Mouse (Mus musculus) liver, postnatal 0 days (tissue): ENCODE results near the gene Ppil3. TPM values are rescaled to one million over a fixed set of nuclear protein-coding genes. Genes with fewer than 3 reads are reported as not detected.

Experiments used
- ATAC-seq: fragments of 200-750 bp; cut with Nextera tagmentation; 2 replicates; pipeline ENCODE4 v1.8.0; 2017; ENCODE audit warnings: mild to moderate bottlenecking, moderate library complexity
- DNase-seq: peaks from one replicate; pipeline ENCODE4 v3.0.0-alpha.2; 2016
- H3K27ac ChIP-seq: fragments of 300-500 bp; sonication (generic); 2 replicates; pipeline ENCODE4 v1.5.1; 2014; ENCODE audit warnings: antibody characterized with exemption, moderate library complexity, mild to moderate bottlenecking, low read depth
- H3K27me3 ChIP-seq: fragments of 300-500 bp; sonication (generic); 2 replicates; pipeline ENCODE4 v1.6.1; 2014; ENCODE audit warnings: low read length, control low read depth, mixed read lengths; ENCODE audit not compliant: insufficient read depth
- H3K36me3 ChIP-seq: fragments of 300-500 bp; sonication (generic); replicated peaks from 2 replicates; pipeline ENCODE4 v1.6.1; 2014; ENCODE audit warnings: mild to moderate bottlenecking, control low read depth, low read length, moderate library complexity, mixed read lengths; ENCODE audit not compliant: insufficient read depth
- H3K4me1 ChIP-seq: fragments of 300-500 bp; sonication (generic); 2 replicates; pipeline ENCODE4 v1.6.1; 2014; ENCODE audit warnings: antibody characterized with exemption, mild to moderate bottlenecking, control low read depth; ENCODE audit not compliant: insufficient read depth
- H3K4me2 ChIP-seq: fragments of 300-500 bp; sonication (generic); 2 replicates; pipeline ENCODE4 v1.6.1; 2014; ENCODE audit warnings: low read depth, mild to moderate bottlenecking, low read length, moderate library complexity, mixed read lengths
- H3K4me3 ChIP-seq: fragments of 300-500 bp; sonication (generic); 2 replicates; pipeline ENCODE4 v1.5.1; 2014; ENCODE audit warnings: low read depth, low read length
- H3K9ac ChIP-seq: fragments of 300-500 bp; sonication (generic); replicated peaks from 2 replicates; pipeline ENCODE4 v1.6.1; 2014; ENCODE audit warnings: mild to moderate bottlenecking, moderate library complexity
- H3K9me3 ChIP-seq: fragments of 300-500 bp; sonication (generic); 2 replicates; pipeline ENCODE4 v1.6.1; 2016; ENCODE audit warnings: mild to moderate bottlenecking, control low read depth, low read length, mixed read lengths
- CTCF ChIP-seq: sonication (generic); IDR thresholded peaks from 2 replicates; pipeline ENCODE4 v1.5.1; 2016; ENCODE audit warnings: antibody characterized with exemption, low read depth
- EP300 ChIP-seq: IDR thresholded peaks from 2 replicates; pipeline ENCODE4 v1.6.1; 2016; ENCODE audit warnings: antibody characterized with exemption, low read depth, mild to moderate bottlenecking
- WGBS: fragments of 180-500 bp; shearing (Covaris S2); extraction: QIAGEN DNeasy Blood & Tissue Kit; methylation state at CpG from one replicate; pipeline ENCODE4 v1.1.7; 2014; ENCODE audit not compliant: insufficient replicate concordance; 5-methylcytosine and 5-hydroxymethylcytosine counted together
- polyA plus RNA-seq: library from polyadenylated mRNA; unstranded; fragments of >200 nt; fragmentation: Nextera tagmentation; extraction: Ambion mirVana; gene quantifications from 2 replicates; pipeline ENCODE4 v1.2.1, GENCODE M21; 2015

Ppil3 gene
- polyA plus RNA-seq = 15.5 and 17.4 TPM in 2 replicates

DNA sequence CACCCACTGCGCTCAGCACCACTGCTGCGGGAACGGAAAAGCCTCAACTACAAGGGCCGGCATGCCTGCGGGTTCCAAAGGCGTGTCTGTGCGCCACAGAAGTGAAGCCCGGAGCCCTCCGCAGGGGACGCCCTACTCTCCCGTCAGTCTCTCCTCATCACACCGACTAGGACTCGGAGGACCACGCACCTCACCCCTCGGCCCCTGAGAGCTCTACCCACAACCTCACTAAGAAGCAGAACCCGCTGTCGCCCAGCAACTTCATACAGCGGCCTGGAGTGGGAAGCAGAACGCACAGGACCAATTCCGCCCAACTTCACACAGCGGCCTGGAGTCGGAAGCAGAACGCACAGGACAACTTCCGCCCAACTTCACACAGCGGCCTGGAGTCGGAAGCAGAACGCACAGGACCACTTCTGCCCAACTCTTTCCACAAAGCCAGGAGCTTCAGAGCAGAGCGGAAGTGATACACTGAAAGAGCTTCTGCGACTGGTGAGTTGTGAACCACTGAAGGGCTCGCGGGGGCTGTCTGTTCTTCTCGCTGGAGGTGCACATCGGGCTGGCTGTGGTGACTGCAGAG, at the start of gene Ppil3, which contains the start of gene Nif3l1:
Gene Ppil3 (minus strand): TSS at position 344 of the 580 bp plus-strand sequence.
Gene Nif3l1 (plus strand): TSS at position 9 of the 580 bp plus-strand sequence.
- whole genome bisulfite sequencing = under 1% methylated on average over 33 of the region's 33 CpGs
- ATAC-seq (peak; percentile 96), DNase-seq (peak; percentile 86)

DNA sequence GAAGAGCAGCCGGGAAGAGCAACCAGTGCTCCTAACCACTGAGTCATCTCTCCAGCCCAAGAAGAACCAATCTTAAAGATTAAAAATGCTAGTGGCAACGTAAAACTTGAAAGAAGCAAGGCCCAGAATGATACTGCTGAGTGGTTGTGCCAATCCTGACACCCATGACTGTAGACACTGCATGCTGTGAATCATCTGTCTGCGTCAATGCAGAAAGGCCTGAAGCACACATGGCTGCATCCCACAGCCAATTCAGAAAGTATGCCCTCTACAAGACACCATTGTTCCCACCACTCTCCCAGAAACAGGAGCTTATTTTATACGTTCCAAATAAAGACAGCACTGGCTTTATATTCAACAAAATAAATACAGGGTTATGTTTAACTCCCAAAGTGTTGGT, 37.4 kb upstream of the Ppil3 start:
- Histone ChIP-seq H3K4me2 (no peak overlapping the region), H3K4me3 (no peak overlapping the region), H3K36me3 (peaks cover 55% of the 10 kb centered on the region), H3K9me3 (no peaks in the 10 kb centered on the region), H3K4me1 (no peaks in the 10 kb centered on the region), H3K9ac (no peak overlapping the region), H3K27ac (no peak overlapping the region), H3K27me3 (no peaks in the 10 kb centered on the region)
- DNase-seq = no peak
- TF ChIP-seq EP300 (no peak), CTCF (no peak)
- WGBS = 90% methylated on average over 4 of the region's 4 CpGs
- no peak for ATAC-seq

More for the DNA sequence above, at the start of gene Ppil3, which contains the start of gene Nif3l1:
- H3K9ac ChIP-seq = peak within 1 kb of the TSS; percentile 85
- H3K27me3 ChIP-seq = no peaks in the 10 kb centered on the region
- H3K36me3 ChIP-seq = peaks cover 17% of the 10 kb centered on the region; the same call in 1 of the 2 replicates
- H3K4me1 ChIP-seq = peaks cover 19% of the 10 kb centered on the region
- H3K4me3 ChIP-seq = peak within 1 kb of the TSS; percentile 80
- peak within 1 kb of the TSS; percentile 81 for H3K4me2 ChIP-seq
- TF ChIP-seq CTCF = peak; percentile 41; the same call in 1 of the 2 replicates
- TF ChIP-seq EP300 = no peak
- H3K27ac ChIP-seq = peak within 1 kb of the TSS; percentile 93
- H3K9me3 ChIP-seq = no peaks in the 10 kb centered on the region

DNA sequence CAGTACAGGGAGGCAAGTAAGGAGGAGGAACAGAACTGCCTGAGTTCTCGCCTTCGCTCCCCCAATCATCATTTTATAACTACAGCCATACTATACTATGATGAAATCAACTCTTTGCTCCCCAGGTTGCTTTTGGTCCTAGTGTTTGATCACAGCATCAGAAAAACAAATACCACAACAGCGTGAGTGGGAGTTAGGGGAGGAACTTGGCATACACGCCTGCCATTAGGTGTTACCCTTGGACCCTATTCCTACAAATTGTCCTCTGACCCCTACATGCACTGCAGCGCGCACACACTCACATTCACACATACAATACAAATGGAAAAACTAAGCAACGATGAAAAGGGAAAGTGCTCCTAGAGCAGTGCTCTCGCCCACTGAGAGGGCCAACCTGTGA, 30.4 kb upstream of the Ppil3 start:
- Histone ChIP-seq H3K36me3 (peaks cover 61% of the 10 kb centered on the region), H3K4me2 (no peak overlapping the region), H3K9me3 (no peaks in the 10 kb centered on the region), H3K27me3 (no peaks in the 10 kb centered on the region), H3K4me1 (no peaks in the 10 kb centered on the region), H3K9ac (no peak overlapping the region), H3K27ac (no peak overlapping the region), H3K4me3 (no peak overlapping the region)
- ATAC-seq = peak; percentile 77
- no peak for DNase-seq
- no peak for TF ChIP-seq EP300
- TF ChIP-seq CTCF = no peak
- 77% methylated on average over 8 of the region's 8 CpGs for WGBS

DNA sequence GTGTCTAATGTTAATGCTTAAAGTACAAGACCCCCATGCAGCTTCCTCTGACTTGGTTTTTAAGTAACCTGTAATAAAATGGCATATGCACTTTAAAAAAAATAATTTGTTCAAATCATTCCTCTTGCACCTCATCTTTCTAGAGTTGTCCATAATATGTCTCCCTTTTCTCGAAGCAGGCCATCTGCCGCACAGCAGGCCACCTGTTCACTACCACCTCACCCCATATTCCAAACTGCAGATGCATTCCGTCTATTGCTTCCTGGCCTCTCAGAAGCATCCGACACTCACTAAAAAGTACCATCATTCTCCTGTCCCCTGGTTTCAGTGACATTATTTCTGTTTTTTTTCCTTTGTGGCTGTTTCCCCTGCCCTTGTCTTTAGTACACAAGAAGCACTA, 20.3 kb upstream of the Ppil3 start:
- no peak for ATAC-seq
- 99% methylated on average over 4 of the region's 4 CpGs for WGBS
- no peak overlapping the region for H3K9ac ChIP-seq
- H3K27ac ChIP-seq = no peak overlapping the region
- DNase-seq = no peak
- H3K4me2 ChIP-seq = no peak overlapping the region
- H3K36me3 ChIP-seq = peaks cover 64% of the 10 kb centered on the region
- H3K4me1 ChIP-seq = no peaks in the 10 kb centered on the region
- no peaks in the 10 kb centered on the region for H3K9me3 ChIP-seq
- no peaks in the 10 kb centered on the region for H3K27me3 ChIP-seq
- no peak overlapping the region for H3K4me3 ChIP-seq
- TF ChIP-seq EP300 (no peak), CTCF (no peak)

DNA sequence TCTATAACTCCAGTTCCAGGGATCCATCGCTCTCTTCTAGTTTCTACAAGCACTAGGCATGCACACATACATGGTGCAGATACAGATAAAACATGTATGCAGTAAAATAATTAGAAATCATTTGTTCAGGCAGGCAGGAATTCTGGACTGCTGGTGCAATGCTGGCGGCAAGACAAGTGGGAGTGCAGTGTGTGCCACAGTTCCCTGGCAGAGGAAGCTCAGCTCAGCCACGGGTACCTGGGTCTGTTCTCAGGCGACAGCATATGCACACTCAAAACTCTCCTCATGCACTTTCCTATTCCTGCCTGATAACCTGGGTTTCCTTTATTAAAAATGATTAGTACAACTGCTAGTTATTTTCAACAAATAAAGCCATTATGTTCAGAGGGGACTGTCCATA, 19.8 kb upstream of the Ppil3 start:
- H3K4me1 ChIP-seq = no peaks in the 10 kb centered on the region
- H3K4me2 ChIP-seq = no peak overlapping the region
- no peaks in the 10 kb centered on the region for H3K9me3 ChIP-seq
- TF ChIP-seq CTCF (no peak), EP300 (no peak)
- no peak overlapping the region for H3K27ac ChIP-seq
- 88% methylated on average over 4 of the region's 4 CpGs for WGBS
- DNase-seq (no peak), ATAC-seq (no peak)
- H3K9ac ChIP-seq = no peak overlapping the region
- no peak overlapping the region for H3K4me3 ChIP-seq
- no peaks in the 10 kb centered on the region for H3K27me3 ChIP-seq
- peaks cover 63% of the 10 kb centered on the region for H3K36me3 ChIP-seq

DNA sequence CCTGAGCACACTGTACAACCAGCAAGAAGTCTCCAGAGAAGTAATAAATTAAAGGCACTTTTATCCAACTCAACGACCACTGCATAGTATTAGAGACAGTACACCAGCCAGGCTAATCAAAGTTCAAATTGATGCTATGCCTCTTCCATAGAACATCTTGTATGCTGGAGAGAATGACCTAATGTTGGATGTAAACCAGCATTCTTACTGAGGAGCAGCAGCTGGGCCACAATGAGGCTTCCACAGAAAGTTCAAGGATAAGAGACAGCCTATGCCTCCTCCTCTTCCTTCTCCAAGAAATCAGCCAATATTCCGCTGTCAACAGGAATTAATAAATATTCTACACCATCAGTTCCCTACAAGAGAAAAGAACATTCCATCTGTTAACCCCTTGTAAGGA, 18.6 kb upstream of the Ppil3 start:
- Histone ChIP-seq H3K4me1 (no peaks in the 10 kb centered on the region), H3K4me2 (no peak overlapping the region), H3K27me3 (no peaks in the 10 kb centered on the region), H3K27ac (no peak overlapping the region), H3K9ac (no peak overlapping the region), H3K36me3 (peaks cover 55% of the 10 kb centered on the region), H3K9me3 (no peaks in the 10 kb centered on the region), H3K4me3 (no peak overlapping the region)
- TF ChIP-seq EP300 = no peak
- no peak for TF ChIP-seq CTCF
- ATAC-seq = no peak
- DNase-seq = no peak
- 80% methylated on average over 2 of the region's 2 CpGs for WGBS
